Mouse (Mus musculus): ENCODE results near the gene Kmt5a.

DNA sequence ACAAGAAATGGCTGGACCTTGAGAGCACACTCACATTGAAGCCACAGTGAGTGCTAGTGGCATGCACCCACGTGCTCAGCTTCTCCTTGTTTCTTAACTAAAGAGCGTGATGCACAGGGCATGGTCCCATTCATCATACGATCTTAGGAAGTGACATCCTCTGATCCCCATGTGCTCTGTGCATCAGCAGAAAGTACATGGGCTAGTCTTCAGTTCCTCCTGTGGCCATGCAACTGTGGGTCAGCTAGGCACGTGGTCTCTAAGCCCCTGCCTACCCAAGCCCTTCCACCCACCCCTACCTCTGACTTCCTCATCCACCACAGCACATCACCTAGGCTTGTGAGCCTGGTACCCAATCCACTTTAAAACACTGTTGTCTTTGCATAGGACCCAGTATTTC is 52.9 kb downstream of the Kmt5a start:
- TF ChIP-seq CTCF (IDR thresholded peaks at IDR 0.05; ENCODE audit: borderline replicate concordance, extremely low read depth, insufficient read depth, insufficient read length) (no peak), POLR2A (IDR thresholded peaks at IDR 0.05; ENCODE audit: borderline replicate concordance, extremely low read depth, insufficient read depth, insufficient read length, poor library complexity, severe bottlenecking) (no peak)

Data from brain, embryonic 14.5 days (tissue).